Mouse (Mus musculus) inflammation-experienced regulatory T-cells, adult 16 weeks (primary cell): ENCODE data around the gene Grin3a. TPM values are rescaled to one million over a fixed set of nuclear protein-coding genes. Genes with fewer than 3 reads are reported as not detected.

ENCODE experiments used
- polyA plus RNA-seq: library from polyadenylated mRNA; unstranded; fragments of 100-300 nt; shearing (Covaris generic); gene quantifications from one replicate; pipeline ENCODE4 v1.2.1, GENCODE M21; 2017

Gene Grin3a
- polyA plus RNA-seq = not detected

DNA sequence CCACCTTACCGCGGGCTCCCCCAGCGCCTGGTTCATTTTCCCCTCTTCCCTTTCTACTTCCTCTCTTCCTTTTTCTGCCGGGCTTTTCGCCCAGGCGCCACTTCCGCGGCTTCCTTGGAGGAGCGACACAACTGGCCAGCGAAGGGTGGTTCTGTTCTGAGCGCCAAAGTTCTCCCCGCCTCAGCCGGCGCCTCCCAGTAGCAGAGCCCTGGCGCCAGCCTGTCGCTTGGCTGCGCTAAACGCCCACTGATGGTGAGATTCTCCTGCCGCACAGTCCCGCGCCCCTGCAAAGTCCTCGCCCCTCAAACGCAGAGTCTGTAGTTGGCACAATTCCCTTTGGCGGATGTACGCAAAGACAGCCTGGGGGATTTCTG is at the start of gene Grin3a:
Gene Grin3a (minus strand): TSS at position 133 of the 374 bp plus-strand sequence.

DNA sequence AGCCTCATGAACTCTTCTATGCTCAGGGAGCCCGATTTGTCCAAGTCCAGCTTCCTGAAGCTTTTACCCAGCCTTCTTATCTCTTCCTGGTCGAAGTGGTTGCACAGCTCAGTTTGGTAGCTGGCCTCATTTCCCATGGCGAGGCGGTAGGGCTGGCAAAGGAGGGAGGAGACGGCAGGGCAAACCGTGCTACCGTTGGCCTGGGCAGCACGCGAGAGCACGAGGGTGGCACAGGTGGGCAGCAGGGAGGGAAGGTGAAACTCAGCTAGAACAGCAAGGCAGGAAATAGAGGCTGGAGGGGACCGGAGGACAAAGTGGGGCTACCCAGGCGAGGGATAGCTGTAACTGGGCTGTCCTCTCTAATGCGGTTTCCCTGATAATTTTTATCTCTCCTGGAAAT is 163.7 kb downstream of the Grin3a start, which contains the start of gene Ppp3r2:
Gene Ppp3r2 (minus strand): TSS at position 213 of the 400 bp plus-strand sequence.

DNA sequence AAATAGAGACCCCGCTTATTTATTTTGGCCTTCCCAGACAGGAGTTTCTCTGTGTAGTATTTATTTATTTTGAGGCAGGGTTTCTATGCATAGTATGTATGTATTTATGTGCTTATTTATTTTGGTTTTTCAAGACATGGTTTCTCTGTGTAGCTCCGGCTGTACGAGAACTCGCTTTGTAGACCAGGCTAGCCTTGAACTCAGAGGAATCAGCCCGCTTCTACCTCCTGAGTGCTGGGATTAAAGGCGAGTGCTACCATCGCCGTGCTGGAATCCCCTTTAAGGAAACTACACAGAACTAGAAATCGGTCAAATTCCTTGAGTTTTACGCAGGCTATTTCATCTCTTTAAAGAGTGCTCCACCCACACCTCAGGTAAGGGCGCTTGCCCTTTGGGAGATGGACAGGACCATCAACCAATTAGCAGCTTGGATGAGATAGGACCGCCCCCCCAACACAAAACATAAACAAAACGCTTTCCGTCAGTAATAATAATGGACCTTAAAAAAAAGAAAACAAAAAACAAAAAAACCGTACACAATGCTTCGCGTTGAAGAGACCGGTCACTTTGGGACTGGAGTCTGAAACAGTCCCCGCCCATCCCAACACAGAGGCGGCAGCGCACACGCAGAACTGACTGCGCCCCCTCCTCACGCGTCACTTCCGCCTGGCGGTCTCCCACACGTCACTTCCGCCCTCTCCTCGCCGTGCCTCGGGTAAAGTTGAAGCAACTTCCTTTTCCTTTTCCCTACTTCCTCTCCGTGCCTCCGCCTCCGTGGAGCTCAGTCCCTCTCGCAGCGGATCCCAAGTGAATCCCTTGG is 214.0 kb downstream of the Grin3a start, which contains the start of gene Rnf20:
Gene Rnf20 (plus strand): TSS at position 688 of the 820 bp plus-strand sequence.

Other genes starting within 250 kb of the Grin3a start
- not detected for gene Tmem246, start 247.9 kb downstream of the Grin3a start, polyA plus RNA-seq
- gene Rnf20, start 213.7 kb downstream of the Grin3a start, polyA plus RNA-seq = 70.5 TPM
- gene Ppp3r2, start 163.7 kb downstream of the Grin3a start, polyA plus RNA-seq = not detected